Mouse (Mus musculus) heart, postnatal 0 days (tissue): ENCODE measurements at regions not wholly inside any gene's neighbourhood (a gene's known extent, or its start where the extent isn't known, plus 50 kb on each side); places are given as distances from the start of the nearest gene placed in this dataset.

Source experiments
- ATAC-seq: fragments of 200-750 bp; cut with Nextera tagmentation; 2 replicates; pipeline ENCODE4 v1.8.0; 2017; ENCODE audit warnings: low read depth, moderate number of reproducible peaks, moderate library complexity; ENCODE audit not compliant: insufficient read depth
- DNase-seq: peaks from one replicate; pipeline ENCODE4 v3.0.0-alpha.2; 2016; ENCODE audit warnings: low spot score
- H3K27ac ChIP-seq: fragments of 300-500 bp; sonication (generic); 2 replicates; pipeline ENCODE4 v1.5.1; 2014; ENCODE audit warnings: low read depth, mild to moderate bottlenecking
- H3K27me3 ChIP-seq: fragments of 300-500 bp; sonication (generic); 2 replicates; pipeline ENCODE4 v1.6.1; 2014; ENCODE audit warnings: low read length, mixed read lengths; ENCODE audit not compliant: control insufficient read depth, insufficient read depth
- H3K36me3 ChIP-seq: fragments of 300-500 bp; sonication (generic); replicated peaks from 2 replicates; pipeline ENCODE4 v1.6.1; 2014; ENCODE audit warnings: low read length, mixed read lengths; ENCODE audit not compliant: control insufficient read depth, insufficient read depth
- H3K4me1 ChIP-seq: fragments of 300-500 bp; sonication (generic); 2 replicates; pipeline ENCODE4 v1.6.1; 2014; ENCODE audit warnings: antibody characterized with exemption; ENCODE audit not compliant: control insufficient read depth, insufficient read depth
- H3K4me2 ChIP-seq: fragments of 300-500 bp; sonication (generic); 2 replicates; pipeline ENCODE4 v1.6.1; 2014; ENCODE audit warnings: low read depth, mild to moderate bottlenecking, low read length, moderate library complexity
- H3K4me3 ChIP-seq: fragments of 300-500 bp; sonication (generic); 2 replicates; pipeline ENCODE4 v1.5.1; 2014; ENCODE audit warnings: low read depth, low read length
- H3K9ac ChIP-seq: fragments of 300-500 bp; sonication (generic); replicated peaks from 2 replicates; pipeline ENCODE4 v1.6.1; 2014; ENCODE audit warnings: low read depth, low read length, mixed read lengths
- H3K9me3 ChIP-seq: fragments of 300-500 bp; sonication (generic); replicated peaks from 2 replicates; pipeline ENCODE4 v1.6.1; 2016; ENCODE audit warnings: low read length; ENCODE audit not compliant: control insufficient read depth
- CTCF ChIP-seq: IDR thresholded peaks from 2 replicates; pipeline ENCODE4 v1.5.1; 2016; ENCODE audit warnings: antibody characterized with exemption, control low read depth, low read depth
- EP300 ChIP-seq: IDR thresholded peaks from 2 replicates; pipeline ENCODE4 v1.6.1; 2016; ENCODE audit warnings: antibody characterized with exemption, low read depth
- WGBS: fragments of 180-500 bp; shearing (Covaris S2); extraction: QIAGEN DNeasy Blood & Tissue Kit; methylation state at CpG from one replicate; pipeline ENCODE4 v1.1.7; 2014; 5-methylcytosine and 5-hydroxymethylcytosine counted together

DNA sequence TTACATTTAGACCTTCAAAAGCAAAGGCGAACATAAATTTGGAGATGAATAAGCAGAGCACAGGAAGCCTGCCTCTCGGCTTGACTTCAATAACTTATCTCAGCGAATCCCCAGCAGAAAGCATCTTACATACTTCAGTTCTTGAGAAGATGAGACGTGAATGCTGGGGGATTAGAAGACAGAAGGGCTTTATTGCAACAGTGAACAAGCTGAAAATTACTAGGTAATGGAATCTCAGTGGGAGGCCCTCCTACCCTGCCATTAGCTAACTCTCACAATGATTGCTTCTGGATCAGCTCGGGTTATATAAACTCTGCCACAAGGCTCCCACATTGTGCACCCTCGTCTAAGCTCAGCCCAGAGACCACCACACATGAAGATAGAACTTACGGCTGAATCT lies 770.9 kb upstream of the Auts2 start:
- TF ChIP-seq EP300 (no peak), CTCF (no peak)
- Histone ChIP-seq H3K27ac (no peak overlapping the region), H3K4me2 (no peak overlapping the region), H3K27me3 (no peaks in the 10 kb centered on the region), H3K4me3 (no peak overlapping the region), H3K36me3 (no peaks in the 10 kb centered on the region), H3K9ac (no peak overlapping the region), H3K9me3 (no peaks in the 10 kb centered on the region), H3K4me1 (no peaks in the 10 kb centered on the region)
- ATAC-seq, result no peak
- DNase-seq, result no peak
- 73% methylated on average over 7 of the region's 7 CpGs for WGBS

DNA sequence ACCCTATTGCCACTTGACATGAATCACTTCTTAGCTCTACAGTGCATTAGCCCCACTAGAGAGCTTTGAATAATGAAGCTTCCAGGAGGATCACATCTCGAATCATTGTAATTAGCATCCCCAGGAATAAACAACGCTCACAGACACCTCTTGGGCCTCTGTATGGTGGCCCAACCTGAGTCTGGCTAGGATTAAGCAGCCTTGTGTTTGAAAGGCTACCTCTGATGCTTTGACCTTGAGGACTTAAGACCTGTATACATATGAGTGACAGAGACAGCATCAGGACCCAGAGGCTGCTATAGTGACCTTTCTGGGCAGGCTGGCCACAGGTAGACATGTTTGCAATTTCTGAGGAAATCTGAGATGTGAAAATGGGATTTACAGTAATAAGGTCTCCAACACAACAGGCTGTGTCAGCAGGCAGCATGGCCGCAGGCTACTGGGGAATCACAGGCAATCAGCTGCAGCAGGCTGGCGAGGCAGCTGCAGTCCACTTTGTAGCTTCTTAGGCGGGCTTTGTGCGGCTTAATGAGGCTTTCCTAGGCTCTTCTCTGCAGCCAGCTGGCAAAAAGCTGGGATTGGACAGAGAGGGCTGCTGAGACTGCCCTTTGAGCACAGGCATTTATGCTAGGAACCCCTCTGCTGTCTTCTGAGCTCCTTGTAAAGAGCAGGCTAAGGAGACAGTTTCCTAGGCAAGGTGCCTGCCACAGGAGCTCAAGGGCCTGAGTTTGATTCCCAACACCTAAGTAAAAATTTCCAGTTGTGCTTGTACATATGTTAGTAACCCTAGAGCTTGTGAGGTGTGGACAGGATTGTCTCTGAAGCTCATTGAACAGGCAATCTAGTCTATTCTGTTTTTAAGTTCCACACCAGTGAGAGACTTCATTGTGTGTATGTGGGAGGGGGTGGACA lies 768.1 kb upstream of the Auts2 start:
- Histone ChIP-seq H3K4me3 (no peak overlapping the region), H3K27me3 (no peaks in the 10 kb centered on the region), H3K9ac (no peak overlapping the region), H3K9me3 (no peaks in the 10 kb centered on the region), H3K27ac (no peak overlapping the region), H3K4me2 (no peak overlapping the region), H3K36me3 (no peaks in the 10 kb centered on the region), H3K4me1 (no peaks in the 10 kb centered on the region)
- WGBS, result 68% methylated on average over 6 of the region's 6 CpGs
- TF ChIP-seq CTCF (no peak), EP300 (no peak)
- no peak for DNase-seq
- ATAC-seq, result no peak

DNA sequence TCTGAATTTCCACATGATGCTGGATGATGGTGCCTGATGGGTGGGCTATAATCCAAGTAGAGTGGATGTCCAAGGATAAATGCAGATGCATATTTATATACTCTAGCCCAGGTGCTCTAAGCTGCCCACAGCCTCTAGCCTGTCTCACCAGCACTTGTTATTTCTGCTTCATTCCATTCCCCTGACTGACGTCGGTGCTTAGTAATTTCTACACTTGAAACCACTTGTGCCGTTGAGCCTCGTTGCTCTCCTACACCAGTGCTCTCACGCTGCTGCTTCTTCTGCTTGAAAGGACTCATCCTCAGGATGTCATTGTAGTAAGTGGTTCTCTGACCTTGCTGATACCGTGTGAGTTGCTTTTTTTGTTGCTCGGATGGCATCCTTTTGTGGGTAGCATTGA lies 724.7 kb upstream of the Auts2 start:
- no peak for ATAC-seq
- Histone ChIP-seq H3K27me3 (no peaks in the 10 kb centered on the region), H3K9me3 (no peaks in the 10 kb centered on the region), H3K9ac (no peak overlapping the region), H3K36me3 (no peaks in the 10 kb centered on the region), H3K4me3 (no peak overlapping the region), H3K27ac (no peak overlapping the region), H3K4me2 (no peak overlapping the region), H3K4me1 (no peaks in the 10 kb centered on the region)
- 39% methylated on average over 7 of the region's 7 CpGs for WGBS
- no peak for TF ChIP-seq CTCF
- no peak for TF ChIP-seq EP300
- no peak for DNase-seq

DNA sequence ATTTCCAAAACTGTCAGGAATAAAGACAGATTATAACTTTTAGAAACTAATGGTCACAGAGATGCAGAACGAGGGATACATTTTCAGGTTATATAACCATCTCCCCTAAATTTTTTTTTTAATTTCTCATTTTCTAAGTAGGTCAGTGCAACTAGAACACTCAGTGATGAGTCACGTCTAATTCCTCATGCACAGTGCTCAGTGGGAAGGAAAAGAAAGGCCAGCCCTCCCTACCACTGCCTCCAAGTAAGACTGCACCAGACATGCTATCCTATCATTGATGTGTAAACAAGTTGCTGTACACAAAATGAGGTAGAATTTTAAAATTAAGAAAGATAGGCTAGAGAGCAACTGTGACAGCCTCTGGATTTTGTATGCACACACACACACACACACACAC lies 724.2 kb upstream of the Auts2 start:
- H3K4me3 ChIP-seq, result no peak overlapping the region
- H3K27ac ChIP-seq, result no peak overlapping the region
- no peak for ATAC-seq
- no peaks in the 10 kb centered on the region for H3K4me1 ChIP-seq
- no peak overlapping the region for H3K4me2 ChIP-seq
- H3K9ac ChIP-seq, result no peak overlapping the region
- no peaks in the 10 kb centered on the region for H3K36me3 ChIP-seq
- no peaks in the 10 kb centered on the region for H3K27me3 ChIP-seq
- no peaks in the 10 kb centered on the region for H3K9me3 ChIP-seq
- TF ChIP-seq EP300 (no peak), CTCF (no peak)
- WGBS, result 79% methylated on average over 2 of the region's 2 CpGs
- DNase-seq, result no peak

DNA sequence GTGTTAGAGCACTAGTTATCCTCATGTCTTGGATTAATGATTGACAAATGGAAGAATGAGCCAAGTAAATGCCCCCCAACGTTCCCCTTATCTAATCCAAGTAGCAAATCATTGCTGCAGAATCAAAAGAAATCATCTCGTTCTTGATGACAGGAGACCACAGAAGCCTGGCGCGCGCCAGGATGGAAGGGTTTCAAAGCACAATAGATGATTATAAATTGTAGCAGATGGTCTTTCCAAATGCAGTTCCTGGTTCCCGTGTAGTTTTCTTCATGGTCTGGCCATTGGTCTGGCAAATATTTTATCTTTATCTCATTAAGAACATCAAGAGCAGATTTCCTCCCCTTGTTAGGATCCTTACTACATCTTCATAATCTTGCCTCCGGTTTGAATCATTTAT lies 721.8 kb upstream of the Auts2 start:
- Histone ChIP-seq H3K4me2 (no peak overlapping the region), H3K9ac (no peak overlapping the region), H3K4me3 (no peak overlapping the region), H3K27me3 (no peaks in the 10 kb centered on the region), H3K27ac (no peak overlapping the region), H3K4me1 (no peaks in the 10 kb centered on the region), H3K9me3 (no peaks in the 10 kb centered on the region), H3K36me3 (no peaks in the 10 kb centered on the region)
- ATAC-seq (no peak), DNase-seq (no peak)
- TF ChIP-seq CTCF, result no peak
- no peak for TF ChIP-seq EP300
- WGBS, result 78% methylated on average over 7 of the region's 7 CpGs

DNA sequence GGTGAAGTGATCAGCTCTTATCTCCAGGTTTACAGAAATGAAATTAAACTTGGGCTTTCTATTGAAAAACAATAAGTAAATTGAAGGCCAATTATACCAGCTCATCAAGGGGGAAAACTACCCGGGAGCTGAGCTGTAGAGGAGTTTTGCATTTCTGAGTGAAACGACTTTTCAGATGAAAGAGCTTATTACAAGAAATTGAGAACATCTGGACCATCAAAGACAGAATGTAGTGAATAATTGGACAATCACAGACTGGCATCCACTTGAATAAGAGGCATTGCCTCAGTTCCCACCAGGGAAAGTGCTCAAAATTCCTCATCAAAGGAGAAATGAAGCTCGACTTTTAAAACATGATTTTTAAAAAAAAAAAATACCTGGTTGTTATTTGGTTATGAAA lies 675.7 kb upstream of the Auts2 start:
- 68% methylated on average over 3 of the region's 3 CpGs for whole genome bisulfite sequencing
- ATAC-seq (no peak), DNase-seq (no peak)
- H3K4me2 ChIP-seq, result no peak overlapping the region
- no peak overlapping the region for H3K27ac ChIP-seq
- no peaks in the 10 kb centered on the region for H3K27me3 ChIP-seq
- TF ChIP-seq CTCF (no peak), EP300 (no peak)
- no peaks in the 10 kb centered on the region for H3K9me3 ChIP-seq
- H3K4me1 ChIP-seq, result no peaks in the 10 kb centered on the region
- no peaks in the 10 kb centered on the region for H3K36me3 ChIP-seq
- H3K9ac ChIP-seq, result no peak overlapping the region
- H3K4me3 ChIP-seq, result no peak overlapping the region
